Mouse (Mus musculus) MEL (cell line): ENCODE measurements around the gene Ciz1. TPM values are rescaled to one million over a fixed set of nuclear protein-coding genes. Genes with fewer than 3 reads are reported as not detected.

ENCODE experiments used
- DNase-seq: peaks from one replicate; pipeline ENCODE4 v3.0.0; 2011; ENCODE audit warnings: low read depth, low spot score
- H3K27ac ChIP-seq: 2 replicates; pipeline ENCODE4 v1.5.1; 2012; ENCODE audit warnings: low read depth, mild to moderate bottlenecking, control low read depth, low read length, moderate library complexity; ENCODE audit not compliant: control insufficient read depth
- H3K27me3 ChIP-seq, 2 experiments: fragments of 150-350 bp in 1 of 2; sonication (generic) in 1 of 2; 2 replicates each; pipeline ENCODE4 v1.6.1; 2012; ENCODE audit warnings: low read length in 2 of 2, mild to moderate bottlenecking in 2 of 2, improper control_type of control experiment in 1 of 2, moderate library complexity in 1 of 2; ENCODE audit not compliant: insufficient read depth in 2 of 2, control insufficient read depth in 1 of 2
- H3K36me3 ChIP-seq, 2 experiments: 2 replicates each; pipeline ENCODE4 v1.6.1; 2012 to 2014; ENCODE audit warnings: low read length in 2 of 2, improper control_type of control experiment in 1 of 2, inconsistent platforms in 1 of 2, mild to moderate bottlenecking in 1 of 2; ENCODE audit not compliant: insufficient read depth in 2 of 2, control insufficient read depth in 1 of 2
- H3K4me1 ChIP-seq, 2 experiments: fragments of 150-350 bp in 1 of 2; sonication (generic) in 1 of 2; 2 replicates each; pipeline ENCODE4 v1.6.1; 2012; ENCODE audit warnings: low read length in 2 of 2, improper control_type of control experiment in 1 of 2, mild to moderate bottlenecking in 1 of 2; ENCODE audit not compliant: insufficient read depth in 2 of 2, control insufficient read depth in 1 of 2
- H3K4me3 ChIP-seq, 2 experiments: fragments of 150-350 bp in 1 of 2; sonication (generic) in 1 of 2; 2 replicates each; pipeline ENCODE4 v1.5.1; 2012; ENCODE audit warnings: low read depth in 2 of 2, low read length in 2 of 2, mild to moderate bottlenecking in 2 of 2, moderate library complexity in 2 of 2, control low read depth in 1 of 2, improper control_type of control experiment in 1 of 2; ENCODE audit not compliant: control insufficient read depth in 1 of 2, insufficient read depth in 1 of 2
- H3K79me2 ChIP-seq: 2 replicates; pipeline ENCODE4 v1.6.1; 2012; ENCODE audit warnings: mild to moderate bottlenecking, low read length, moderate library complexity; ENCODE audit not compliant: control insufficient read depth, poor library complexity, insufficient read depth
- H3K9ac ChIP-seq: 2 replicates; pipeline ENCODE4 v1.6.1; 2012; ENCODE audit warnings: low read depth, mild to moderate bottlenecking, control low read depth, low read length, moderate library complexity; ENCODE audit not compliant: control insufficient read depth, poor library complexity, severe bottlenecking
- H3K9me3 ChIP-seq: fragments of 150-350 bp; sonication (generic); replicated peaks from 2 replicates; pipeline ENCODE4 v1.6.1; 2012; ENCODE audit warnings: mild to moderate bottlenecking, low read length, improper control_type of control experiment, moderate library complexity; ENCODE audit not compliant: insufficient read depth
- CHD1 ChIP-seq: IDR thresholded peaks from 2 replicates; pipeline ENCODE4 v1.6.1; 2012; ENCODE audit warnings: low read depth, mild to moderate bottlenecking, inconsistent platforms, low read length, improper control_type of control experiment
- CHD2 ChIP-seq: IDR thresholded peaks from 2 replicates; pipeline ENCODE4 v1.6.1; 2011; ENCODE audit warnings: low read length, improper control_type of control experiment
- CTCF ChIP-seq, 3 experiments: IDR thresholded peaks in 2 of 3; conservative IDR thresholded peaks in 1 of 3; 2 replicates each; pipeline ENCODE4 v1.5.1; 2011 to 2012; ENCODE audit warnings: low read length in 3 of 3, low read depth in 2 of 3, mild to moderate bottlenecking in 2 of 3, improper control_type of control experiment in 1 of 3, inconsistent platforms in 1 of 3, mixed read lengths in 1 of 3, moderate library complexity in 1 of 3; ENCODE audit not compliant: control insufficient read depth in 1 of 3, insufficient read depth in 1 of 3, poor library complexity in 1 of 3, severe bottlenecking in 1 of 3
- E2F4 ChIP-seq: IDR thresholded peaks from 2 replicates; pipeline ENCODE4 v1.6.1; 2011; ENCODE audit warnings: low read depth, low read length, improper control_type of control experiment, borderline replicate concordance
- ELF1 ChIP-seq: IDR thresholded peaks from 2 replicates; pipeline ENCODE4 v1.6.1; 2014; ENCODE audit warnings: low read depth, mild to moderate bottlenecking, inconsistent platforms, low read length, improper control_type of control experiment, moderate library complexity
- EP300 ChIP-seq, 2 experiments: IDR thresholded peaks; 2 replicates each; pipeline ENCODE4 v1.6.1; 2011; ENCODE audit warnings: improper control_type of control experiment in 2 of 2, low read length in 2 of 2, low read depth in 1 of 2, mild to moderate bottlenecking in 1 of 2
- ETS1 ChIP-seq: IDR thresholded peaks from 2 replicates; pipeline ENCODE4 v1.6.1; 2012; ENCODE audit warnings: low read depth, mild to moderate bottlenecking, inconsistent platforms, low read length, improper control_type of control experiment, moderate library complexity
- GATA1 ChIP-seq: IDR thresholded peaks from 2 replicates; pipeline ENCODE4 v1.6.1; 2011; ENCODE audit warnings: low read depth, low read length, improper control_type of control experiment
- HCFC1 ChIP-seq: IDR thresholded peaks from 2 replicates; pipeline ENCODE4 v1.6.1; 2012; ENCODE audit warnings: low read depth, mild to moderate bottlenecking, inconsistent platforms, low read length, improper control_type of control experiment, moderate library complexity
- JUND ChIP-seq: IDR thresholded peaks from 2 replicates; pipeline ENCODE4 v1.6.1; 2011; ENCODE audit warnings: low read depth, mild to moderate bottlenecking, improper control_type of control experiment, low read length
- KAT2A ChIP-seq: conservative IDR thresholded peaks from 2 replicates; pipeline ENCODE4 v1.6.1; 2012; ENCODE audit warnings: low read depth, low read length, improper control_type of control experiment, inconsistent platforms
- MAFK ChIP-seq: IDR thresholded peaks from 2 replicates; pipeline ENCODE4 v1.6.1; 2011; ENCODE audit warnings: low read depth, mild to moderate bottlenecking, low read length, improper control_type of control experiment, borderline replicate concordance
- MAX ChIP-seq: IDR thresholded peaks from 2 replicates; pipeline ENCODE4 v1.6.1; 2011; ENCODE audit warnings: low read length, improper control_type of control experiment
- MXI1 ChIP-seq: IDR thresholded peaks from 2 replicates; pipeline ENCODE4 v1.6.1; 2011; ENCODE audit warnings: mild to moderate bottlenecking, low read depth, low read length, improper control_type of control experiment
- MYC ChIP-seq: IDR thresholded peaks from 2 replicates; pipeline ENCODE4 v1.6.1; 2011; ENCODE audit warnings: low read depth, mild to moderate bottlenecking, low read length, improper control_type of control experiment, moderate library complexity
- NELFE ChIP-seq: IDR thresholded peaks from 2 replicates; pipeline ENCODE4 v1.6.1; 2011; ENCODE audit warnings: low read depth, low read length, improper control_type of control experiment
- NRF1 ChIP-seq: IDR thresholded peaks from 2 replicates; pipeline ENCODE4 v1.6.1; 2014; ENCODE audit warnings: low read depth, mild to moderate bottlenecking, inconsistent platforms, low read length, improper control_type of control experiment, moderate library complexity; ENCODE audit not compliant: poor library complexity, insufficient read depth, severe bottlenecking
- POLR2A ChIP-seq, 2 experiments: IDR thresholded peaks; 2 replicates each; pipeline ENCODE4 v1.6.1; 2011 to 2012; ENCODE audit warnings: low read length in 2 of 2, mild to moderate bottlenecking in 2 of 2, control low read depth in 1 of 2, improper control_type of control experiment in 1 of 2, low read depth in 1 of 2, moderate library complexity in 1 of 2; ENCODE audit not compliant: control insufficient read depth in 1 of 2, insufficient read depth in 1 of 2, poor library complexity in 1 of 2
- RCOR1 ChIP-seq: IDR thresholded peaks from 2 replicates; pipeline ENCODE4 v1.6.1; 2012; ENCODE audit warnings: low read depth, mild to moderate bottlenecking, inconsistent platforms, low read length, improper control_type of control experiment
- SIN3A ChIP-seq: IDR thresholded peaks from 2 replicates; pipeline ENCODE4 v1.6.1; 2012; ENCODE audit warnings: low read length, improper control_type of control experiment, inconsistent platforms
- SMC3 ChIP-seq: IDR thresholded peaks from 2 replicates; pipeline ENCODE4 v1.6.1; 2011; ENCODE audit warnings: low read depth, low read length, improper control_type of control experiment
- TAL1 ChIP-seq: IDR thresholded peaks from 2 replicates; pipeline ENCODE4 v1.6.1; 2012; ENCODE audit warnings: mild to moderate bottlenecking, inconsistent platforms, low read length, moderate library complexity, mixed read lengths
- TBP ChIP-seq: IDR thresholded peaks from 2 replicates; pipeline ENCODE4 v1.8.0; 2011; ENCODE audit warnings: low read depth, low read length, improper control_type of control experiment
- USF1 ChIP-seq: IDR thresholded peaks from 2 replicates; pipeline ENCODE4 v1.6.1; 2014; ENCODE audit warnings: low read depth, mild to moderate bottlenecking, inconsistent platforms, low read length, improper control_type of control experiment, moderate library complexity
- ZKSCAN1 ChIP-seq: IDR thresholded peaks from 2 replicates; pipeline ENCODE4 v1.6.1; 2012; ENCODE audit warnings: low read depth, mild to moderate bottlenecking, inconsistent platforms, low read length, improper control_type of control experiment, moderate library complexity
- ZNF384 ChIP-seq: IDR thresholded peaks from 2 replicates; pipeline ENCODE4 v1.6.1; 2012; ENCODE audit warnings: low read depth, mild to moderate bottlenecking, inconsistent platforms, low read length, improper control_type of control experiment
- polyA plus RNA-seq, 2 experiments: library from polyadenylated mRNA; stranded (reverse) in 1 of 2; unstranded in 1 of 2; fragments of >175 nt in 1 of 2; fragments of >200 nt in 1 of 2; gene quantifications; 2 replicates each; pipeline versions ENCODE4 v1.2.1 to v1.2.4; 2012; ENCODE audit warnings: low replicate concordance in 2 of 2, low read depth in 1 of 2; ENCODE audit not compliant: insufficient read length in 2 of 2, insufficient read depth in 1 of 2, missing spikeins in 1 of 2
- total RNA-seq: library from RNA; depleted of rRNA; stranded (reverse); fragments of 300-350 nt; gene quantifications from 2 replicates; pipeline ENCODE4 v1.2.3, GENCODE M21; 2012

Ciz1 gene
- total and polyA plus RNA-seq, 3 experiments: 20.7 to 99.8 TPM; not detected in 1

DNA sequence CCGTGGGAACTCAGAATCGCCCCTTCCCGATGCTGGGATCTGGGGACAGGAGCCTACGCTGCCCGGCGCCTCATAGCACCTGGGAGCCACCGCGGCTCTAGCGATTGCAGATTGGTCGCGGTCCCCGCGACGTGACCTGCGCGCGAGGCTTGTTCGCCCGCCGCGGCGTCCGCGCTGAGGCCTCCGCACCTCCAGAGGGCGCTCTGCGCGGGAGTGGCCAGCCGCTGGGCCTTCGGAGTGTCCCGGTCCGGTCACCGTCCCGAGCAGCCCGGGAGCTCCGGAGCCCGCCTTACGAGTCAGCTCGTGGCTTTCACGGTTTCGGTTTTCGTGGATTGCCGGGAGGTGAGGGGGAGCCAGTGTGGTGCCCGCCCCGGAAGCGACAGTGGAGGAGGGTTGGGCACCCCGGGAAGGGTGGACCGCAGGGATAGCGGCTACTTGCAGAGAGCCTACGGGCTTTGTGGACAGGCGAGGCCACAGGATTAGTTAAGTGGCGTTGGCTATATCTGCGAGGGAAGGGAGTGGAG is 10.8 kb downstream of the Ciz1 start (continued):
- TF ChIP-seq NELFE: peak; percentile 70
- no peak for TF ChIP-seq ZKSCAN1
- TF ChIP-seq ETS1: no peak
- peak; percentile 12; the same call in 1 of the 2 replicates for TF ChIP-seq TBP
- no peak for TF ChIP-seq JUND
- TF ChIP-seq POLR2A (IDR thresholded peaks at IDR 0.05; ENCODE audit: control insufficient read depth in 1 of 2, insufficient read depth in 1 of 2, low read depth in 1 of 2, low read length in 2 of 2, poor library complexity in 1 of 2): peak; percentile 74 to 80
- TF ChIP-seq MYC: no peak; the same call in 1 of the 2 replicates
- no peak for TF ChIP-seq CHD2
- no peak for TF ChIP-seq EP300 (IDR thresholded peaks at IDR 0.05; ENCODE audit: low read depth in 1 of 2, low read length in 2 of 2)
- TF ChIP-seq RCOR1: no peak

DNA sequence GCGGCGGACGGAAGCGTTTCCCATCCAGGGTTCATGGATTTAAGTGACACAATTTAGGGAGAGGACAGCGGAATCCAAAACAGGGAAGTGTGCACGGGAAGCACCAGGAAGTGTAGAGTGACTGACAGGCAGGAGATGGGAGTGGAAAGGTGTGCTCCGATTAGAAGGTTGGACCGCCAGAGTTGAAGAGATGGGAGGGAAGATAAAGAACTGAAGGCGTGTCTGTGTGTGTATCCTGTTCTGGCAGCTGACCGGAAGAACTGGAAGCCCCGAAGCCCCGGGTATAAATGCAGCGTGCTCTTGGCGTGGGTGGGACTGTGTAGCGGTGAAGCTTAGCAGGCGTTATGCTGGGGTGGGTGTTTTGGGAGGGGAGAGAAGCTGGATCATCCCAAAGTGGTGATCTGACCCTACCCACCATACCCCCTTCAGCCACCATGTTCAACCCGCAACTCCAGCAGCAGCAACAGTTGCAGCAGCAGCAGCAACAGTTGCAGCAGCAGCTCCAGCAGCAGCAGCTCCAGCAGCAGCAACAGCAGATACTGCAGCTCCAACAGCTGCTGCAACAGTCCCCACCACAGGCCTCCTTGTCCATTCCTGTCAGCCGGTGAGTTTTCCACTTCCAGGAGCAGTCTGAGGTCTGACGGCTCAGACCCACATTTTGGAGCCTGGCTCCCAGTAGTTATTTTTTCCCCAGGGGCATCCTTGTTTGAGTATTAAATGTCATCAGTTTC is 11.4 kb downstream of the Ciz1 start:
- peak overlapping the region; percentile 68 for H3K27ac ChIP-seq
- H3K4me3 ChIP-seq: peak overlapping the region; percentile 70 to 80
- TF ChIP-seq USF1 (peak; percentile 65; the same call in 1 of the 2 replicates), KAT2A (no peak), MYC (peak; percentile 68; the same call in 1 of the 2 replicates), SIN3A (peak; percentile 18; the same call in 1 of the 2 replicates), GATA1 (peak; percentile 85), E2F4 (no peak), NRF1 (no peak), MAFK (no peak), MAX (peak; percentile 68), ZNF384 (no peak), CHD1 (0 out of 2 replicates have a peak, but pooled peaks have one; percentile 9), CTCF (IDR thresholded peaks at IDR 0.05 in 2 of 3, conservative IDR thresholded peaks at IDR 0.05 in 1 of 3; ENCODE audit: control insufficient read depth in 1 of 3, insufficient read depth in 1 of 3, low read depth in 2 of 3, low read length in 3 of 3, poor library complexity in 1 of 3, severe bottlenecking in 1 of 3) (no peak), SMC3 (no peak), HCFC1 (no peak), TAL1 (no peak; the same call in 1 of the 2 replicates), ELF1 (peak; percentile 60), MXI1 (peak; percentile 55; the same call in 1 of the 2 replicates), TBP (peak; percentile 53; the same call in 1 of the 2 replicates)
- TF ChIP-seq, all 39 proteins: peak for 9
- Histone ChIP-seq H3K79me2 (peaks cover 6% of the 10 kb centered on the region; the same call in 1 of the 2 replicates), H3K9me3 (no peaks in the 10 kb centered on the region), H3K36me3 (peaks cover 2 to 3% of the 10 kb centered on the region in 2 experiments), H3K9ac (peak overlapping the region; percentile 82), H3K27me3 (peaks cover 0 to 3% of the 10 kb centered on the region in 2 experiments; a peak in 3 of 4 replicates), H3K4me1 (peaks cover 0 to 6% of the 10 kb centered on the region in 2 experiments; a peak in 2 of 4 replicates)
- no peak for DNase-seq
